Mouse (Mus musculus): Measurements from ENCODE around the gene Mepe. TPM values are rescaled to one million over a fixed set of nuclear protein-coding genes. Genes with fewer than 3 reads are reported as not detected.

The Mepe gene
- total RNA-seq (2021) = not detected
- long read RNA-seq, experiment 1 = 0 reads
- long read RNA-seq, experiment 2 = 0 reads

- no peak for DNase-seq (ENCODE audit: low spot score in 2 of 2)
Observed at GRCm38 (mm10) chr5:104325029-104325428, at the start of gene Mepe. Gene Mepe (plus strand): TSS chr5:104325329.

GRCm38 (mm10) chr5:104294201-104294600, 30.9 kb upstream of the Mepe start:
- DNase-seq (ENCODE audit: low spot score in 2 of 2) = no peak

DNA sequence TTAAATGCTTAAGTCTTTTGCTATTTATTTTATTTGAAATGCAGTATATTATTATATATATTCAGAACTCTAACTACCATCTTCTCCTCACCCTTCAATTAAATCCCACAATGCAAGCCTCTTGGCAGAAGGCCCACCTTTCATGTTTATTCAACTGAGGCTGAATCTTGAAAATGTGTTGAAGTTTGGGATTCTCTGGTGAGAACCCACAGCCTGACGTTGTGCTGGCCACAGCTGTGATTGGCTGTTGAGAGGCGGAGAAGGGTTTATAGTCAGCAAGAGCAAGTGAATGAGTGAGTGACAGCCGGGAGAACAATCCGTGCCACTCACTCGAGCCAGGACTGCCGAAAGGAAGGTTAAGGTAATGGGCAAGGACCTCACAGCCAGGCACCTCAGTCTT, 26.1 kb upstream of the Mepe start, which contains the start of gene Ibsp:
Gene Ibsp, plus strand, starts transcription at position 178 of the 400 bp plus-strand sequence.
- no peak for DNase-seq (ENCODE audit: low spot score in 2 of 2)

GRCm38 (mm10) chr5:104314073-104314472, 11.1 kb upstream of the Mepe start:
- no peak for DNase-seq (ENCODE audit: low spot score in 2 of 2)

DNA sequence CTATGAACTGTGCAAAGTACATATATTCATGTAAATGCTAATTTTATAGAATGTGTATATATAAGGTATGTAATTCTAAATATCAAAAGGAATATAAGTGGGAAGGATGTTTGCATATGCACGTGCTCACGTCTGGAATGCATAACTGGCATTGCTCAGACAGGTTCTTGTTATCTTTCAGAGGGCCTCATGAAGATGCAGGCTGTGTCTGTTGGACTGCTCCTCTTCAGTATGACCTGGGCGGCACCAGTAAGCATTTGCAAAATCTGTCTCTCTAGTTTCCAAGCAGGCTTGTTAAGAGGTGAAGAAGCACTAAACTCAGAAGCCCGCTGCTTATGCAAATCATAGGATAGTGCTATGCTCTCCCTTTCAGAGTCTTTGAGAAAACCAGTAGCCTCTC, 1.8 kb downstream of the Mepe start:
- no peak for DNase-seq (ENCODE audit: low spot score in 2 of 2)

GRCm38 (mm10) chr5:104327389-104327788, 2.3 kb downstream of the Mepe start:
- DNase-seq (ENCODE audit: low spot score in 2 of 2) = no peak

GRCm38 (mm10) chr5:104327876-104328275, 2.7 kb downstream of the Mepe start:
- DNase-seq (ENCODE audit: low spot score in 2 of 2) = no peak

DNA sequence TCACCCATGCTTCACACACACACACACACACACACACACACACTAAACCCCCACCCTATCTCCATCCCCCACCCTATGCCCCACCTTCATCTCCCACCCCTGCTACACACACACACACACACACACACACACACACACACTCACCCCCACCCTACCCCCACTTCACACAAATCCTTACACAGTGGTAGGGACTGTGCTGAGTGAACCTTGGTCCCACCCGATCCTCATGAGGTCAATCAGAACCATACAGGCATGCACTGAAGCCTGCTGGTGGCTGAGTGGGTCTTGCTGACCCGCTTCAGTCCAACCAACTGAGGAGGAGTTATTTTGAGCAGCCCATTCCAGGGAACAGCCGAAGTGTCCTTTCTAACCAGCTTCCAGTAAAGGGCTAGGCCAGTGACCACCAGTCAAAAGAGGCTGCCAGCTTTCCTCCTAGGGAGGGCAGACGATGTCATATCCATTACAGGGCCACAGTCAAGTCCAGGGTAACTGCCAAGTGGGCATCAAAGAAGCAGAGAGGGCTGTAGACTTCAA, 3.3 kb downstream of the Mepe start:
- DNase-seq (ENCODE audit: low spot score in 2 of 2) = no peak

- DNase-seq (ENCODE audit: low spot score in 2 of 2) = no peak
Observed at GRCm38 (mm10) chr5:104329381-104329780, 4.3 kb downstream of the Mepe start.

GRCm38 (mm10) chr5:104330088-104330487, 5.0 kb downstream of the Mepe start:
- DNase-seq (ENCODE audit: low spot score in 2 of 2) = no peak

DNA sequence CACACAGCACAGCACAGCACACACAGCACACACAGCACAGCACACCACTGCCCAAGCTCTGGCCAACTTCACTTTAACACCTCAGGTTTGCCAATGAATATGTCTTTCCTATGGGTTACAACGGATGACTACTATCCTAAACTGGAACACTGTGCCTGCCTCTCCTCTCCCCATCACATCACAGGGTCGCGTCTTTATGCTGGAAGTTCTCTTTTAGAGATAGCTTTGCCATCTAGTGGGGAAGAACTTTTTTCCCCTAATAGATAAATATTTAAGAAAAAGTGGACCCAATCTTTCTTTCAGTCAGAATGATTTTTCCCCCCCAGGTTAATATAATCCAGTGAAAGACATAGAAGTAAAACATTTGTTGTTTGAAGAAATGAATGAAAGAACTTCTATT, 7.2 kb downstream of the Mepe start:
- no peak for DNase-seq (ENCODE audit: low spot score in 2 of 2)

DNA sequence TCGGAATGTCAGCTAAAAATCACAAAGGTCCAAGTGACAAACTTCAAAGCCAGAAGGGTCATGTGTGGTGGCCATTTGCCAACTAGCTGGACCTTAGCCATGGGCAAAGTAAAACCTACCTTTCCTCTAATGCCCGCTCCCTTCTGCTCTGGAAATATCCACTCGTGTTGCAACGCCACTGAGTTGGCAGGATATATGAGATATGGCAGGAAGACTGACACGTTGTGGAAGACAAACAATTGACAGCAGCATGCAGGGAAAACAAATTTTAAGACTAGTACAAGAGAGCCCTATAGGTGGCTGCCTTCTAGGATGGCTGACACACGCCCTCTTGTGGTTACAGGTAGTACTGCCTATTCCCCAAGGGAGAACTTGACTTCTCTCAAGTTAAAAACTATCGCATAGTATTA, 8.1 kb downstream of the Mepe start:
- peak; percentile 14 to 29 for DNase-seq (ENCODE audit: low spot score in 2 of 2)

DNA sequence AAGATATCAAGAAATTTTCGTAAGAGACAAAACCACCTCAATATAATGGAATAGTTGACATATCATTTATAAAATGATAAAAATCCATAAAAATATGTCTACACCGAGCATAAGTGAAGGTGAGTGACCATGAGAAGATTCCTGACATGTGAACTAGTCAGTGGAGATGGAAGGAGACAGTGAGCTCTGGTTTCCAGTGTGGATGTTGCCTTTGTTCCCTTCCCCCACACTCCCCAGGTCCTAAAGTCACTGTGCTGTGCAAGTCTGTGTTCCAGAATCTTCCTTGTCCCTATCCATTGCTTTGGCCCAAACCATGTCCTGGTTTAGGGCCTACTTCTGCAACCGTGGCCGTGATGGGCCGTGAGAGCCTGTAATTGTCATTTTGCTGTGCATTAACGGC, 8.5 kb downstream of the Mepe start:
- DNase-seq (ENCODE audit: low spot score in 2 of 2) = no peak

DNA sequence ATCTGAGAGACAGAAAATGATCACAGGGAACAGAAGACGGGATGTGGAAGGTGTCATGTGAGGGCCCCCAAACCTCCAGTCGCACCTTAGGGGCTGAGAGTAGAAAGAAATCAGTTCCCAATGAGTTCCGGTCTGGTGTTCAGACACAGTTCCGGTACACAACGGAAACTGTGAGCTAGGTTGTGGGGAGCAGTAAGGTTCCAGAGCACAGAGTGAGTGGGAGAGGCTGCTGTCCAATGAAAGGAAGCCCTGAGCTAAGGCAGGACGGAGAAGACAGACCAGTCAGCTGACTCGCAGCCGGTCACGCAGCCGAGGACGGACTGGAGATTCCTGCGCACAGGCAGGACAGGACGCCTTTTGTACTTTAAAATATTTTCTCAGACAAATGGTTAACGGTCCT, 9.4 kb downstream of the Mepe start:
- no peak for DNase-seq (ENCODE audit: low spot score in 2 of 2)

GRCm38 (mm10) chr5:104335962-104336361, 10.8 kb downstream of the Mepe start:
- DNase-seq (ENCODE audit: low spot score in 2 of 2) = no peak

DNA sequence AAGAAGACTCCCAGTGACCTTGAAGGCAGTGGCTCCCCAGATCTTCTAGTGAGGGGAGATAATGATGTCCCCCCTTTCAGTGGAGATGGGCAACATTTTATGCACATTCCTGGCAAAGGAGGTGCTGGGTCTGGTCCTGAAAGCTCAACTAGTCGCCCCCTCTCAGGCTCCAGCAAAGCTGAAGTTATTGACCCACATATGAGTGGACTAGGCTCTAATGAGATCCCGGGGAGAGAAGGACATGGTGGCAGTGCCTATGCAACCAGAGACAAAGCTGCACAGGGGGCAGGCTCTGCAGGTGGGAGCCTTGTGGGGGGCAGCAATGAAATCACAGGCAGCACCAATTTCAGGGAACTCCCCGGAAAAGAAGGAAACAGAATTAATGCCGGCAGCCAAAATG, 12.4 kb downstream of the Mepe start:
- DNase-seq (ENCODE audit: low spot score in 2 of 2) = no peak

- no peak for DNase-seq (ENCODE audit: low spot score in 2 of 2)
Observed at GRCm38 (mm10) chr5:104339009-104339408, 13.9 kb downstream of the Mepe start.

DNA sequence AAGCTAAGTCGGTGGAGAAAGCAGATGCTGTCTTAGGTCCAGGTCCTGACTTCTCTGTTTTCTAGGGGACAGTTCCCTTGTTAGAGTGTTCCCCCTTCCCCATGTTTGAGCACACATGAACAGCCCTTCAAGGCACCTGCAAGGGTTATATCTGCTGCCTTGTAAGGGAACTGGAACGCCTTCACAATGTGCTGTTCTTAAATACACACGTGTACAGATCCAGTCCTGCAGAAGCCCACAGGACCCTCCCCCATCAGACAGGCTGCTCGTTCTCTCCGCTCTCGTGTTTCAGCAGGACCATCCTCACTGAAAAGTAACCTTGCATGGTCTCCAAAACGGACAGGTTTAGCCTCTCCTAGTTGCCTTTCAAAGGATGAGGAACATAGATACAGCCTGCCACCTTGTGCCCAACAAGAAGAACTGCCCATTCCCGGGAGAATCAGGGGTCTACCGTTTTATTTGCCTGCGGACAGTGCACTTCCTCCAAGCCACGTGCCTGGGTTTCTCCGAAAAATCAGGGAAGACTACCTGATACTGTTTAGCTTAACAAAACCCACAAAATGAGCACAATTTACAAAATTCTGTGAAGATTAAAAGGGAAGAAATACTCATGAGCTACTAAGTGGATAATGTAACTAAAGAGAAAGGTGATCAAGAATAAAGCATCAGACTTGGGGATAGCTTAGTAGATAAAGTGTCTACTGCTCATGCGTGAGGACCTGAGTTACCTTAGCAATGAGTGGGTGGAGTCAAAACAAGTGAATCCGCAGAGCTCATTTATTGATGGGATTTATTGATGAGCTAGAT, 14.8 kb downstream of the Mepe start:
- no peak for DNase-seq (ENCODE audit: low spot score in 2 of 2)

DNA sequence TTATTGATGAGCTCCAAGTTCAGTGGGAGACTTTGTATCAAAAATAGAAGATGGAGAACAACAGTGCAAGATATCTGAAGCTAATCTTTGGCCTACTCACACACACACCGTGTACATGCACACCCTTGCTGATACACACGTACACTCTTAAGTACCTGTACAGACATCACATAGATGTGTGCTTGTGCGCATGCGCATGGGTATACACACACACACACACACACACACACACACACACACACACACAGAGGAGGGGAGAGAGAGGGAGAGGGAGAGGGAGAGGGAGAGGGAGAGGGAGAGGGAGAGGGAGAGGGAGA, 15.3 kb downstream of the Mepe start:
- no peak for DNase-seq (ENCODE audit: low spot score in 2 of 2)

- DNase-seq (ENCODE audit: low spot score in 2 of 2) = no peak
Observed at GRCm38 (mm10) chr5:104342881-104343280, 17.8 kb downstream of the Mepe start.

DNA sequence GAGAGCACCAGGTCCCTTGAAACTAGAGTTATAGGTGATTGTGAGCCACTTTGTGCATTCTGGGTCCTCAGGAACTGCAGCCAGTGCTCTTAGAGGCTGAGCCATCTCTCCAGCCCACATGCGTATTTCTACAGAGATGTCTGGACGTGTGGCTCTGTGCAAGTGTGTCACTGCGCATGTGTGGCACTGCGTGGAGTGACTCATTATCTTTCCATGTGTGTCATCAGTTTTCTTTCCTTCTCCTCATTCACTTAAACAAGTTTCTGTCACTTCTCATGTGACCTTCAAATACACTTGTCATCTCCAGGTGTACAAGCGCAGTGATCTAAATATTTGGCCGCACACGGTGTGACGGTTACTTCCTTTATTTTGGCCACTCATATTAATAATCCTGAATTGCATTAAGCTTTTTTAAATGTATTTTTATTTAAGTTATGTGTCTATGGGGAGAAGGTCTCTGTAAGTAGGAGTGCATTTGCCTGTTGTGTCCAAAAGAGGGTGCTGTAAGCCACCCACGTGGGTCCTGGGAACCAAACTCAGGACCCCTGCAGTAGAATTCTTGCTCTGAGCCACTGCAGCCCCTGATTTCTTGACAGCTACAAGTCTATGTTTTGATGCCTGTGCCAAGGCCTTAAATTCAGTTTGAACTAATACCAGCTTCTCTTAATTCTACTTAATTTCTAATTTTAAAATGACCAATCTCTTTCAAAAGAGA, 19.6 kb downstream of the Mepe start:
- no peak for DNase-seq (ENCODE audit: low spot score in 2 of 2)

- no peak for DNase-seq (ENCODE audit: low spot score in 2 of 2)
Observed at GRCm38 (mm10) chr5:104345241-104345630, 20.1 kb downstream of the Mepe start.

All from adrenal gland, postnatal 4 days (tissue).